Mouse (Mus musculus) stomach, postnatal 0 days (tissue): ENCODE measurements at regions not wholly inside any gene's neighbourhood (a gene's known extent, or its start where the extent isn't known, plus 50 kb on each side); places are given as distances from the start of the nearest gene placed in this dataset.

ENCODE experiments used
- ATAC-seq: fragments of 200-750 bp; cut with Nextera tagmentation; 2 replicates; pipeline ENCODE4 v1.8.0; 2017; ENCODE audit not compliant: low FRiP score, low TSS enrichment
- DNase-seq: peaks from one replicate; pipeline ENCODE4 v3.0.0-alpha.2; 2016; ENCODE audit warnings: low spot score
- H3K27ac ChIP-seq: fragments of 300-500 bp; sonication (generic); replicated peaks from 2 replicates; pipeline ENCODE4 v1.5.1; 2014; ENCODE audit warnings: mild to moderate bottlenecking, control low read depth
- H3K27me3 ChIP-seq: fragments of 300-500 bp; sonication (generic); 2 replicates; pipeline ENCODE4 v1.6.1; 2014; ENCODE audit warnings: low read length; ENCODE audit not compliant: control insufficient read depth, insufficient read depth
- H3K36me3 ChIP-seq: fragments of 300-500 bp; sonication (generic); 2 replicates; pipeline ENCODE4 v1.6.1; 2014; ENCODE audit warnings: low read length, mixed read lengths; ENCODE audit not compliant: control insufficient read depth, insufficient read depth
- H3K4me1 ChIP-seq: fragments of 300-500 bp; sonication (generic); replicated peaks from 2 replicates; pipeline ENCODE4 v1.6.1; 2014; ENCODE audit warnings: antibody characterized with exemption; ENCODE audit not compliant: control insufficient read depth, insufficient read depth
- H3K4me2 ChIP-seq: fragments of 300-500 bp; sonication (generic); replicated peaks from 2 replicates; pipeline ENCODE4 v1.6.1; 2014; ENCODE audit warnings: low read depth, mild to moderate bottlenecking, control low read depth, moderate library complexity
- H3K4me3 ChIP-seq: fragments of 300-500 bp; sonication (generic); 2 replicates; pipeline ENCODE4 v1.5.1; 2014; ENCODE audit warnings: low read depth, low read length, control low read depth
- H3K9ac ChIP-seq: fragments of 300-500 bp; sonication (generic); 2 replicates; pipeline ENCODE4 v1.6.1; 2014; ENCODE audit warnings: mild to moderate bottlenecking, low read length, control low read depth, mixed read lengths
- H3K9me3 ChIP-seq: fragments of 300-500 bp; sonication (generic); 2 replicates; pipeline ENCODE4 v1.6.1; 2016; ENCODE audit warnings: low read length; ENCODE audit not compliant: control insufficient read depth
- CTCF ChIP-seq: IDR thresholded peaks from 2 replicates; pipeline ENCODE4 v1.5.1; 2016; ENCODE audit warnings: antibody characterized with exemption, low read depth, mild to moderate bottlenecking, moderate library complexity
- EP300 ChIP-seq: optimal IDR thresholded peaks from 2 replicates; pipeline ENCODE3; 2016; ENCODE audit warnings: antibody characterized with exemption
- WGBS: fragments of 180-500 bp; shearing (Covaris S2); extraction: QIAGEN DNeasy Blood & Tissue Kit; methylation state at CpG from one replicate; pipeline ENCODE4 v1.1.7; 2014; 5-methylcytosine and 5-hydroxymethylcytosine counted together

DNA sequence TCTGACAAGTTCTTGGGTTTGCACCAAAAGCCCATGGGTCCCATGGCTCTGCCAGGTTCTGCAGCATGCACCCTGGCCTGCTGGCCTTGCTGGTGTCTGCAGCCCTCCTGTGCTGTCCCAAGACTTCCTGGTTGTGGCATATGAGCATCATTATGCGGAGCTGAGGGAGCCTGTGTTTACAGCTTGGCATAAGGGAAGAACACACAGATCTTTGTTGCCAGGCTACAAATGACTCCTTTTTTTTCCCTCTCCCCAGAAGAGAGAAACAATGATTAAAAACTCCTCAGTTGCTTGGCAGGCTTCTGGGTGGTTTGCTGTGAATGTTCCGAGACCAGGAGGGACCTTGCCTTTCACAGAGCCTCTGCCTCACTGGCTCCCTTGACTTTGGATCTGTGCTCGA, 323.6 kb upstream of the Zmiz1 start:
- ATAC-seq: peak; percentile 35; the same call in 1 of the 2 replicates
- DNase-seq: no peak
- Histone ChIP-seq H3K4me1 (peaks cover 4% of the 10 kb centered on the region; the same call in 1 of the 2 replicates), H3K9ac (no peak overlapping the region), H3K27me3 (no peaks in the 10 kb centered on the region), H3K9me3 (no peaks in the 10 kb centered on the region), H3K27ac (peak overlapping the region; percentile 40; the same call in 1 of the 2 replicates), H3K4me3 (no peak overlapping the region), H3K36me3 (no peaks in the 10 kb centered on the region), H3K4me2 (no peak overlapping the region)
- 49% methylated on average over 3 of the region's 3 CpGs for WGBS
- TF ChIP-seq CTCF: no peak
- no peak for TF ChIP-seq EP300

DNA sequence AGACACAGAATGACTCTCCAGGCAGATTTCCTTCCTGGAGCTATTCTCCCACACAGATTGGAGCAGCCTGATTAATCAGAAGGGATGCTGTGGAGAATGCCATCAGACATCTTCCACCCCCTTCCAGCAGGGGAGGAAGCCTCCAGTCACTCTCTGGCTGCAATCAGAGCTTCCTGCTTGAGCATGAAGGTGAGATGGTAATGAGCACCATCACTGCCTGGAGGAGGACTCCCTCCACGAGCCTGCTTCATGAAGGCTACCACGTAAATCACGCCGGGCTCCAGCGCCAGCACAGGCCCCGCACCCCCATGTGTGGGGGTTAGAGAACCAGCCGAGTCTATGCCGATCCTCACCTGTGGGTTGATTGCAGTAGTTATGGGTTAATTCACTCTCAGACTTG, 321.7 kb upstream of the Zmiz1 start:
- Histone ChIP-seq H3K27me3 (no peaks in the 10 kb centered on the region), H3K9ac (no peak overlapping the region), H3K27ac (no peak overlapping the region), H3K4me3 (no peak overlapping the region), H3K4me1 (peaks cover 4% of the 10 kb centered on the region), H3K9me3 (no peaks in the 10 kb centered on the region), H3K36me3 (no peaks in the 10 kb centered on the region), H3K4me2 (no peak overlapping the region)
- DNase-seq: no peak
- no peak for ATAC-seq
- TF ChIP-seq CTCF (0 out of 2 replicates have a peak, but pooled peaks have one; percentile 2), EP300 (no peak)
- WGBS: 86% methylated on average over 8 of the region's 8 CpGs

DNA sequence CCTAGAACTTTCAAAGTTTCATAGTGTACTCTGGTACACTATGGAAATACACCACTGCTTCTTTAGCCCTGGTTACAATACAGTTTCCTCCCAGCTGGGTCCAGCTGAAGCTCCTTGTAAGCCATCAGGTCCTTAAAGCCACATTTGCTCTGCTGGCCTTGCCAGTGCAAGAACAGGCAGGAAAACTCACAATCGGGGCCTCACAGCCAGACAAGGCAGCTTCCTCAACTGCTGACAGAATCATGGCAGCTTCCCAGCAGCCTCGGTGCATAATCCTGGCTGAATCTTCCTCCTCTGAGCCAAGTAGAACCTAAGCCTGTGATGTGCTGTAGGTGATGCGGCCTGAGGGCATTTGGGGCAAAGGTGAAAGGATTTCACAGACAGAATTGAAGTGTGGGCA, 320.5 kb upstream of the Zmiz1 start:
- Histone ChIP-seq H3K27ac (no peak overlapping the region), H3K9me3 (no peaks in the 10 kb centered on the region), H3K4me3 (no peak overlapping the region), H3K9ac (no peak overlapping the region), H3K27me3 (no peaks in the 10 kb centered on the region), H3K4me2 (no peak overlapping the region), H3K36me3 (no peaks in the 10 kb centered on the region), H3K4me1 (peaks cover 4% of the 10 kb centered on the region)
- DNase-seq (no peak), ATAC-seq (no peak)
- WGBS: 26% methylated on average over 3 of the region's 3 CpGs
- TF ChIP-seq CTCF (no peak), EP300 (no peak)

DNA sequence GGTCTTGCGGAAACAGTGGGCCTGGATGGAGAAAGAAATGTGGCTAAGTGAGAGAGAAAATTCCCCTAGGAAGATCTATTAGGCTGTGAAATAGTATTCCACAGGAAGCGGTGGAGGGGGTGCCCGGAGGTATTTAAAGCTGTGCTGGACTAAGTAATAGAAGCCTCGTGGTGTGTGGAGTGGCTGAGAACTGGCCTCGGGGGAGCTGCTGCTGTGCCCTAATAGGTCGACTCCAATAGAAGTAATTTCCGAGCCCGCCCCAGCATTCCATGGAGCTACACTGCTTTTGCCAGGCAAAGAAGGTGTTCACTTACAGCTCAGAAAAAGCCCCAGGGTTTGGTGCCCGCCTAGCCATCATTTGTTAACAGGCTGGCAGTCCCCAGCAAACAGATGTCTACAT, 317.1 kb upstream of the Zmiz1 start:
- DNase-seq (no peak), ATAC-seq (no peak; the same call in 1 of the 2 replicates)
- H3K4me1 ChIP-seq: peaks cover 4% of the 10 kb centered on the region
- H3K9me3 ChIP-seq: no peaks in the 10 kb centered on the region
- H3K27me3 ChIP-seq: no peaks in the 10 kb centered on the region
- WGBS: 54% methylated on average over 9 of the region's 9 CpGs
- TF ChIP-seq CTCF (no peak), EP300 (no peak)
- H3K27ac ChIP-seq: no peak overlapping the region
- H3K9ac ChIP-seq: no peak overlapping the region
- H3K4me3 ChIP-seq: no peak overlapping the region
- no peaks in the 10 kb centered on the region for H3K36me3 ChIP-seq
- H3K4me2 ChIP-seq: no peak overlapping the region

DNA sequence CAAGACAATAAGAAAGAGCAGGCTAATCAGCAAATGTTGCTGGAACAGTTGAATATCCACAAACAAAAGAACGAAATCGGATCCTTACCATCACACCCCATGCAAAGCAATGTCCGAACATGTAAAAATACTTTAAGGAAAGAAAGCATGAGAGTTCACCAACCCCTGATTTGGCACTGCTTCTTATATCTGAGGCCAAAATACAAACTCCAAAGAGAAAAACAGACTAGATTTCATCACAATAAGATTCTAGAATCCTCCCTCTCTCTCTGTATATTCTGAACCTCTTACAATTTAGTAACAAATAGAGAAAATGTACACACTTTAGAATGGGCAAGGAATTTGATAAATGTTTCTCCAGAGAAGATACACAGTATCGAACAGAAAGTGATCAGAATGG, 315.9 kb upstream of the Zmiz1 start:
- H3K27ac ChIP-seq: no peak overlapping the region
- TF ChIP-seq EP300 (no peak), CTCF (no peak)

DNA sequence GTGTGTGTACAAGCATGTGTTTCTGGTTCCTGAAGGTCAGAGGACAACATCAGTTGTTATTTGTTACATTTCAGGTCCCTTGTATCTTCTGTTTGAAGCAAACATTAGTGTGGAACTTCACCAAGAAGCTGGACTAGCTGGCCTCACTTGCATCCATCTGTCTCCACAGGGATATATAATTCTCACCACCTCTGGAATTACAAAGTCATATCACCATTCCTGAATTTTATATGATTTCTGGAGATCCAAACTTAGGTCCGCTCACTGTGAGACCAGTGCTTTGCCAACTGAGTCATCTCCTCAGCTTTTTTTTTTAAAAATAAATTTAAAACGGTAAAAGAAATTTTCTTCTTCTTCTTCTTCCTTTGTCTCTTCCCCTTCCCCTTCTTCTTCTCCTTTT, 311.3 kb upstream of the Zmiz1 start:
- no peak overlapping the region for H3K4me2 ChIP-seq
- 93% methylated on average over 2 of the region's 2 CpGs for WGBS
- H3K4me1 ChIP-seq: no peaks in the 10 kb centered on the region
- no peak for DNase-seq
- no peaks in the 10 kb centered on the region for H3K36me3 ChIP-seq
- H3K27me3 ChIP-seq: no peaks in the 10 kb centered on the region
- H3K9ac ChIP-seq: no peak overlapping the region
- no peak for ATAC-seq
- H3K4me3 ChIP-seq: no peak overlapping the region
- no peak for TF ChIP-seq CTCF
- TF ChIP-seq EP300: no peak
- no peak overlapping the region for H3K27ac ChIP-seq
- no peaks in the 10 kb centered on the region for H3K9me3 ChIP-seq

More for the DNA sequence above, 315.9 kb upstream of the Zmiz1 start:
- ATAC-seq (no peak), DNase-seq (no peak)
- H3K27me3 ChIP-seq: no peaks in the 10 kb centered on the region
- H3K9me3 ChIP-seq: no peaks in the 10 kb centered on the region
- WGBS: 67% methylated on average over 4 of the region's 4 CpGs
- no peak overlapping the region for H3K4me2 ChIP-seq
- no peaks in the 10 kb centered on the region for H3K36me3 ChIP-seq
- no peak overlapping the region for H3K4me3 ChIP-seq
- peaks cover 4% of the 10 kb centered on the region for H3K4me1 ChIP-seq
- no peak overlapping the region for H3K9ac ChIP-seq
